Mouse (Mus musculus) heart, adult 2 months (tissue): ENCODE measurements around the gene Cblc.

ENCODE experiments used
- CTCF ChIP-seq: fragments of 200-600 bp; IDR thresholded peaks from 2 replicates; pipeline ENCODE4 v1.8.1; 2022; ENCODE audit warnings: antibody characterized with exemption, mild to moderate bottlenecking, moderate library complexity
- POLR2A ChIP-seq: fragments of 200-500 bp; IDR thresholded peaks from 2 replicates; pipeline ENCODE4 v1.6.1; 2011; ENCODE audit warnings: mild to moderate bottlenecking, low read depth, low read length, control low read depth; ENCODE audit not compliant: insufficient read depth

GRCm38 (mm10) chr7:19830682-19831156 is 34.1 kb upstream of the Cblc start:
- no peak for TF ChIP-seq CTCF
- peak; percentile 40 for TF ChIP-seq POLR2A
